Mouse (Mus musculus) hematopoietic stem cell, adult 5-6 weeks (primary cell): ENCODE data around the gene Ccne1. TPM values are rescaled to one million over a fixed set of nuclear protein-coding genes. Genes with fewer than 3 reads are reported as not detected.
A peak's percentile ranks its signal among the peaks of the same experiment; 100 is the strongest.

Experiments
- ATAC-seq, 2 experiments: fragments of 125-278 bp in 1 of 2; replicated peaks in 1 of 2; 2 replicates each; pipeline ENCODE4 v1.8.0; 2016 to 2017; ENCODE audit warnings: inconsistent platforms in 2 of 2, mild to moderate bottlenecking in 2 of 2, moderate number of reproducible peaks in 2 of 2, low read depth in 1 of 2, moderate TSS enrichment in 1 of 2; ENCODE audit not compliant: low FRiP score in 2 of 2, poor library complexity in 2 of 2, severe bottlenecking in 2 of 2, insufficient read depth in 1 of 2, low TSS enrichment in 1 of 2
- total RNA-seq: library from RNA; stranded (forward); fragments of 172-1452, 232-1000 nt; gene quantifications from 2 replicates; pipeline ENCODE4 v1.2.3, GENCODE M21; 2017

Gene Ccne1
- total RNA-seq, 1 experiment from 2014 or later, result 31.4 TPM

DNA sequence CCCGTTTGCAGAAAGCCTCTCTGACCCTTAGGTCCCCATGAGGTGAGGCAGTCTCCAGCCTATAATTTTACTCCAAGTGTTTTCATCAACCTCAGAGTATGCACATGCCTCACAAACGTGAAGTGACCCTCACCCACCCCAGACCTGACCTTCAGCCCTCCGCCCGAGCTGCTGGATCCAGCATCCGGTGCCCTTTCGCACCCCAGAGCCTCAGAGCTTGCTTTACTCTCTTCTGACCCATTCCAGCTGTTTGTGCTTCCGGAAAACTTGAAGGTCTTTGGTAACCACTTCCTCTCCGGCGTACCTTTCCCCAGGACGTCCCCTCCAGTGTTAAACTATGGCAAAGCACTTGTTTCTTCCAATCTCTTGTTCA, 912 bp upstream of the Ccne1 start:
- ATAC-seq, result peak; percentile 7 to 18; a peak in 2 of 4 replicates

DNA sequence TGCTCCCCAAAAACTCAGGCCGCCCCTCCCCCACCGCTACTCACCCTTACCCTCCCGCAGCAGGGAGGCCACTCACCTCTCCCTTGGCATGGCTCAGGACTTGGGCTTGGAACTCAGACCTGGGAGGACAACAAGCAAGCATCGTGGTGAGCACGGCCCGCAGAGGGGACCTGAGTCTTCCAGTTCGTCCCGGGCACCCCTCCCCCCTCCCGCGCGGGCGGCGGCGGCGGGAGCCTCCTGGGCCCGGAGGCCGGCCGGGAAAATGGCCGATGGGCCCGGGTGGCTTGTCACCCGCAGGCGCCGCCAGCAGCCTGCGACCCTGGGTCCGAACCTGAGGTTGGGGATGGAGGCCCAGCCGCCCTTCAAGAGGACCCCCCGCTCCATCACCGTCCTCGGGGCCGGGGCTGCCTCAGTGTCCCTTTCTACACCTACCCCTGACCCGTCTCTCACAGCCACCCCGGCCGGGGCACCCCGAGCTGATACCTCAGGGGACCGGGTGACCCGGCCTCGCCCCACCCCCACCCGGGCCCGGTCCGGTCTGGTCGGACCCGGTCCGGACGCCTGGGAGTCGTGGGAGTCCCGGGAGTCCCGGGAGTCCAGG, 523 bp downstream of the Ccne1 start:
- ATAC-seq, result no peak

DNA sequence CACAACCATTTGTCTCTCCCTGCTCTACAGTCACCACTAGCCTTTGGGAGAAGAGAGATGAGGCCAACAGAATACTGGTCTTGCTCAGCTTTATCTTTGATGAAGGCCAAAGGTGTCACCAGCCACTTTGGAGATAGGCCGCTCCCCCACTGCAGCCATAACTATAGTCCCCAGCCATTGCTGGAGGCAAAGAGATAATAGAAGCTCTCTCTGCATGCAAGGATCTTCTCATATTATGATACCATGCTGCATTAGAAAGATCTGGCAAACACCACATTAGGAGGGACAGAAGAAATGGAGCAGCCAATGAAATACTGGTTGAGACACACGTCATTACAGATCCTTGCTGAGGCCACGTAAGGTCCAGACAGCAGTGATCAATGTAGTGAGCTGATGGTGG, 2.0 kb downstream of the Ccne1 start:
- no peak; a peak in 1 of 4 replicates for ATAC-seq

DNA sequence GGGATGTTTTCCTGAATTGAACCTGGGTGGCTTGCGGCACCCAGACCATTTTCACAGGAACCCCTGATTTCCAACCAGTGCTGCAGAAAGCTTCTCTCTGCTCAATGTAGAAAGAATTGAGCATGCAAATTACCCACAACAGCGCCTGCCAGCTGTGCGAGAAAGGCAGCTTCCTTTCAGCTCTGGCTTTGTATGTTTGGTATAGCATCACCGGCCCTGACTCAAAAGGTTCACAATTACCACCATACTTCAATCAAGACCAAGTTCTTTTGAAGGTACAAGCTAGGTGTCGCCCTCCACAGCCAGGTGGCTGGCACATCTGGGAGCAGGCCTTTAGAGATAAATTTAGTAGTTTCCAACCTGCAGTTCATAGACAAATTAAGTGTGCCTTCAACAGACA, 3.2 kb downstream of the Ccne1 start:
- no peak for ATAC-seq

DNA sequence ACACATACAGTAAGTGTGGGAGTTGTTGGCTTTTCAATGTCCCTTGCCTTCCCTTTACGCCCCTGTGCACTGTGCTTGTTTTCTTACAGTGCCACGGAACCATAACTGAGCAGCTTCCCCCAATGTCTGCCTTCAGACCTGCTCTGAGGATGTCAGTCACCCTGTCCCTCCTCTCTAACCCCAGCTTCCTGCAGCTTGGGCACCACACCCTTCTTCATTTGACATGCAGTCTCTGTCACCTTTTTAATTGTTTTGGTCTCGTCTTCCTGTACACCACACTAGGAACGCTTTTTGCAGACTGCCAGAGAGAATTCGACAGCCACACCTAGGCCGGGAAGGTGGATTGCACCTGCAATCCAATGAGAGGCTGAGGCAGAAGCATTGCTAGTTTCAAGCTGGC, 13.0 kb downstream of the Ccne1 start:
- ATAC-seq, result no peak

DNA sequence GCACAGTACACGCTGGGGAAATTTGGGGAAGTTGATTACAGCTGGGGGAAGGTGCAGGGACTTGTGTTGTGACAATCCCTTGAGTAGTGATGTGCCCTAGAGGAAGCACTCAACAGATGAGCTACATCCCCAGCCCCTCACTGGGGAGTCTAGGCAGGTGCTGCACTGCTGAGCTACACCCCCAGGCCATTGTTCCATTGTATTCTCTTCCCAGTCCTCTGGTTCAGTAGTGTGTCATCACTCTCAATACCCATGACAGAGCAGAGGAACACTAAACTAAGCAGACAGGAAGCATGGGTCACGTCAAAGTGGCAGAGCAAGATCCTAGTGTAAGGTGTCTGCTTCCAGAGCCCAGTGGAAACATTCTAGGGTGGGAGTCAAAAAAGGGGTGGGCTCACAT, 14.2 kb downstream of the Ccne1 start:
- ATAC-seq, result peak in 1 of 2 experiments; percentile 29; a peak in 1 of 4 replicates

DNA sequence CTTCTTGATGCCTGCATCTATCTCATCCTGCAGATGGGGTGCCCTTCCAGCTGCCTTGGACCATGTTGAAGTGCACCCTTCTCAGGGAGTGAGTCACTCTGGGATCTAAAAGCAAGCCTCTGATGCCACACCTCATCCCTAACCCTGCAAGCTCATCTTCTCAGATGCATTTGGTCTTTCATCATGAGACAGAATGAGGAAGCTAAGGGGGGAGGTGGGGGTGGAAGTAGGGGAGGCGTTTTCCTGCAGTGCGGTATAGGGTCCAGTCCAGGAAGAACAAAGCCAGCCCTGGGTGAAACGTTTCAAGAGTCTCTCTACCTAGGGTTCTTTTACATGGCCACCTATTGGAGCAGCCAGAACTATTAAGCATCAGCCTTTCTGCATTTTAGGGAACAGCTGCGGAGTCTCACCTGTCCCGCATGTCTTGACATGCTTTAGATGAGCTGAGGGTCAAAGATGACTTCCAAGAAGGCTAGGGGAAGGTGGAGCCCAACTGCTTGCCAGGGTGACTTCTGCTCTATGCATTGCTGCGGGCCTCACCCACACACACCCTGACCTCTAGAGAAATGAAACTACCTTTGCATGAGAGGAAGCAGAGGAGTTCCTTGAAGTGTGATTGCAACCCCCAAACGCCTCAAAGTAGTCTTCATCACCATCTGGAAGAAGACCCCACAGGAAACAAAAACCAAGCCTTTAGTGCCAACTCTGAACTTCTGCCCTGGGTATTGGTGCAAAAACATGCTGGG, 17.2 kb downstream of the Ccne1 start:
- peak; percentile 28 to 35; a peak in 2 of 4 replicates for ATAC-seq

DNA sequence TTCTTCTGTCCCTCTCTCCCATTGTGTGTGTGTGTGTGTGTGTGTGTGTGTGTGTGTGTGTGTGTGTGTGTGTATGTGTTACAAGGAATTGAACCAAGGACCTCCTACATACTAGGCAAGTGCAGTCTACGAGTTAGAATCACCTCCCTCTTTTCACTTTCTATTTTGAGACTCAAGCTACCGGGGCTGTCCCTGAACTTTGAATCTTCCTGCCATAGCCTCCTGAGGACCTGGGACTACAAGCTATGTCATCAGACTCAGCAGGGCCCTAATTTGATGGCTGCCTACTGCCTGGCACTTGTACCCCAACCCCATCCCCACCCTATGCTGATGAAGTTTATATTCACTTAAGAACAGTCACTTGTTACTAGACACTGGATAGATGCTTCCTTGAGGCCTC, 18.9 kb downstream of the Ccne1 start:
- no peak for ATAC-seq

DNA sequence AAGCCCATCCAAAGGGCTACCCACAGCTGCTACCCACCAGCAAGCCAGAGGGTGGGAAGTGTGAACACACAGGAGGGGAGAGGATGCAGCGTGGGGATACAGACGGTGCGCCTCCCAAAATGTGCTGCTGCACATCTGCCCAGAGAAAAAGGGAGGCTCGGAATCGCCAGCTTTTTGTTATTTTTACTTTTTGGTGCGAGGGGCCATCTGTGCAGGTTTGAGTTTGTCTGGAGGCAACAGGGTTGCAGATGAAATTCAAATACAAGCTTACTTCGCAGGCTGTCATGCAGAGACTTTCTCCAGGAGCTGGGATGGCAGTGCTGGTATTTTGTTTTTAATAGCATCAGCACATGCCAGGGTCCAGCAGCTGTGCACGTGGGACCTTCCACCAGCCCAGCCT, 19.5 kb downstream of the Ccne1 start:
- no peak for ATAC-seq

DNA sequence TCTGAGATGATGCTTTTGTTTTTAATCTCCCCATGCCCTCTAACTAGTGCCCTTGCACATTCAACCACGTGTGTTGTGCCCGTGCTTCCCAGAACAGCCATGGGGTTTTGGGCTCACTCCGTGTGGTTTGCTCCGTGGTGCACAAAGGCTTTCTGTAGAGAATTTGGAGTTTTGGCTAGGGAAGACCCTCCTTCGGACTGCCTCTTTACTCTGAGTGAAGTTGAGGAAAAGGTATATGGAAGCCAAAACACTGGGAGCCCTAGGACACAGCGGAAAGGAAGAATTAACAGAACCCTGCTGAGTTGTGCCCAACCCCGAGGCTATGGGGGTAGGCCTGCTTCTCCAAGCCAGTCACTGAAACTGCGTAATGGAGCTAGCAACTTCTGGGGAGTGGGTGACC, 20.9 kb downstream of the Ccne1 start:
- ATAC-seq, result no peak

DNA sequence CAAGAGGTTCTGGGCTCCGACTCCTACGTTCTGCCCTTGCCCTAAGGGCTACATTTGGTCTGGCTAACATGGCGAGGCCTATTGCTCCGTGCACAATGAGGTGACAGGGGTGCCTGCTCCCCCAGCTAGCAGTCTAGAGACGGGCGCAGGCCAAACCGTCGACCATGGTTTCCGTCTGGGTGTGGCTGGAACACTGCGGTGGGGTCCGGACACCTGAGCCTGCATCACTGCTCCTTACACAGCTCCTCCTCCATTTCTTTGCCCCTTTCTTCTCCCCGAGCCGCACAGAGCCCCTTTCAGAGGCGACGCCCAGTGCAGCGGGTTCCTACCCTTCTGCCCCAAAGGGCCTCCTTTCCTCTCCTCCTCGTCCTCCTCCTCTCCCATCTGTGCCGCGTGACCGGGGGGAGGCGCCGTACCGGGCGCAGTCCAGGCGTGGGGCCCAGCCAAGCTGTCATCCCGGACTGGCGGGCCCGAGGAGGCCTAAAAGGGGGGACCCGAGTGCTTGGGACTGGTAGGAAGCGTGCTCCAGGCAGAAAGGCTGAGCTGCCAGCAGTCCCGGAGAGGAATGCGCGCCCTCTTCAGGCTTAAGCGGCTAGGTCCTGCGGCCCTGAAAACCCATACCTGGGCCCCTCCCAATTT, 21.6 kb downstream of the Ccne1 start:
- peak; percentile 37 to 40 for ATAC-seq

DNA sequence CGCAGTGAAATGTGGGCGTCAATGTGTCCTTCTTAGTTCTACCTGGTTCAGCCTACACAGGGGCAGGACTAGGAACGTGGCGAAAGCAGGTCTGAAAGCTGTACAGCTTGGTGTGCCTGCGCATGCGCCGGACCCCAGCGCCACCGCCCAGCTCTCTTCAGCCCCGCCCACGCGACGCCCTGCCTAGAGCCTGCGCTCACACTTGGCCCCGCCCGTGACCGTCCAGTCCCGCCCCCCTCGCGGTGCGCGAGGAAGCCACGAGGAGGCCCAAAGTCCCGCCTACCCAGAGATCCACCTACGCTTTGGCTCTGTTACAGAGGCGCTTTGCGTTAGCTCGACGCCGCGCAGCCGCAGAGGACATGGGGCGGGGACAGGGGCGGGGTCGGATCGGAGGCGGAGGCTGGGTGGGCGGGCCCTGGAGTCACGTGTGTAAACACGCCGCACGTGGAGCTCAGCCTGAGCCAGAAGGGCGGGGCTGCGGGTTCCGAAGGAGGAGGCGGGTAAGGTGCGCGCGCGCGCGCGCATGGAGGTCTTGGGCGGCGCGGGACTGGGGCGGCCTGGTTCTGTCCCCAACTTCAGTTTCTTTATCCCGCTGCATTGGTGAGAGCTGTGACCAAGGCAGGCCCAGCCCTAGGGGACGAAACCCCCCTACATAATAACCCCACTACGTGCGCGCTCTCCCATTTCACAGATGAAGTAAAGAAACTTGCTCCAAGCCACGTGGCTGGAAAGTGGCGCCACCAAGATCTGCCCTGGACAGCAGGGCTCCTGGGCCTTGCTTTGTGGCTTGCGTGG, 22.4 kb downstream of the Ccne1 start:
- peak; percentile 88 to 91 for ATAC-seq

DNA sequence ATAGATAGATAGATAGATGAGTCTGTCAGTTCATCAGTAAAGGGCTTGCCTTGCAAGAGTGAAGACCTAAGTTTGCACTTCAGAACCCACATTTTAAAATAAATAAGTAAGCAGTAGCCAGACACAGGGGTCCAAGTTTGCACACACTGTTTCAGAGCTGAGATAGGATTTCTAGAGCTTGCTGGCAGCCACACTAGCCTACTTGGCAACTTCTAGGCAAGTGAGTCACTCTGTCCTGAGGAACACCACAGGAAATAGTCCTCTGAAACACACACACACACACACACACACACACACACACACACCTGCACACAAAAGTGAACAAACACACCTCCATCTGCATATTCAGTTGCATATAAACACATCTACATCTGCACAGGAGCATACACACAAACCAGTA, 24.4 kb downstream of the Ccne1 start:
- no peak for ATAC-seq

DNA sequence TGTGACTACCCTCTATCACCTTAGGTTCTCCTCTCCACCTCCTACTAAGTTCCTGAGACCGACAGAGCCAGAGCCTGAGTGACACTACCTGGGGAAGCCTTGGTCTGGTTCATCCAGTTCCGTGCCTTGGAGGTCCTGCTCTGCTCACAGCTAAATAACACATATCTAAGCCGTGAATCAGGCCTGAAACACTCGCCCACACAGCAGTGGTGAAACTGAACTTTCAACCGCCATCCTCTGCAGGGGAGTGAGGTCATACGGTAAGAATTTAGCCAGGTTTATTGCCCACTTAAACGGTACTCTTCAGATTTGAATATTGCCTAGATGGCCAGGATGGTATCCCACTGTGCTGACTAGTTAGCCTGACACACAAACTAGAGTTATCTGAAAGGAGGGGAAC, 30.1 kb downstream of the Ccne1 start:
- ATAC-seq, result no peak

DNA sequence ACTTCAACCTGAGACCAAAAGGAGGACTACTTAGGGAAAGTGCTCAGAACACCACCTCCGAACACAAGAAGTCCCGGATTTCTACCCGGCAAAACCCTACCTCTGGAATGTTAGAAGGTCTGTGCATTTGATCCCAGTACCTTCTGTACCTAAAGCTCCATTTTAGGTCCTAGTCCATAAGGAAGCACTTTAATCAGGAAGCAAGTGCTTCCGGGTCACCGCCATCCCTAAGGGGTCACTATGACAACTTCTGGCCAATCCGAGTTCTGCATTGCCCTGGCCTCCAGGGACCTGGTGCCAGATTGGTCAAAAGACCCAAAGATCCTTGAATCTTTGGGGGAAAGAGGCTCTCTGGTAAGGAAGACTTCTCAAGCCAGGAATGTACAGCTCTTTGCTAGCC, 31.8 kb downstream of the Ccne1 start:
- ATAC-seq, result no peak

DNA sequence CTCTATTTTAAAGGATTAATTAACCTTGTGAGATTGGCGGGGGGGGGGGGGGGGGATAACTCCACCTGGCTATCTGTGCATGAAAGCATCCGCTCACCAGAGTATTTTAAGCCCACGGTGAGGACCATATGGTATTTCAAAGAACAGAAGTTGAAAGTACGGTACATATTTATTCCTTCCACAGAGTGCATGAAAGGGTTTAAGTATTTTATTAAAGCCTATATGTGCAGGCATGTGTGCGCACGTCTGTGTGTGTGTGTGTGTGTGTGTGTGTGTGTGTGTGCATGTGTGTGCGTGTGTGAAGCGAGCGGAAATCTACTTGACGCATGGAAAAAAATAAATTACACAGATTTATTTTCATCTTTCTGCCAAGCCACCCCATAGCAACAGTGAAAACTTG, 32.4 kb downstream of the Ccne1 start:
- no peak for ATAC-seq

DNA sequence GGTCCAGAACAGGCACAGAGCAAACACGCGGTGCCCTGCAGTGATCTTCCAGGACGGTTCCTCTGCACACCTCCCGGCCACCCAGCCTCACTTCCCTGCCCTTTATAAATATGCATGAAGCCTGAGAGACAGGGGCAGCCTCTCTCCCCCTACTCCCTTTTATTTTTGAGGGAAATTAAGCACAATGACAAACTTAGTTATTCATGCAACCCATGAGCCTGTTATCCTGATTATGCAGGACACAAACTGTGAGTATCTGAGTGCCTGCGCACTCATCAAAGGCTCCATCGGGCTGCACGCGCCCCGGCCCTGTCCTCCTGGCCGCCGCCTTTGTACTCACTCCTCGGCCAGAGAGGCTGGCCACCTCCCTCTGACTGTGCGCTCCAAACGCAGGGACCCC, 32.8 kb downstream of the Ccne1 start:
- ATAC-seq, result no peak

DNA sequence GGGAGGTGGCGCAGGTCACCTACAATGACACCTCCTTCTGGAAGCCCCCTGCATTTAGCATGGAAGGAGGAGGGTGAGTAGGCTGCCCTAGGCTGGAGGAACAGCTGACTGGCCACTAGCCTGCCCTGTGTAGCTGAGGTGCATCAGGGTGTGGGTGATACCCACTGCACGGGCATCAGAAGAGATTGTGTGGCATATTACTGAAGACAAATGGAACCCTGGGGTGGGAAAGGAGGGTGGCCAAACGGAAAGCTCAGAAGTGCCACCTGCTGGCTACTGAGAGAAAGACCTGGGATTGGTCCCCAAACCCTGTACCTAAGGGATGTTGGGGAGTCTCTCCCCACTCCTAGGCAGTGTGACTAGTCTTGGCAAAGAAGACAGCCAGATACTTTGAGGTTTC, 33.6 kb downstream of the Ccne1 start:
- peak; percentile 81 to 82 for ATAC-seq
